Mouse (Mus musculus): ENCODE measurements at regions not wholly inside any gene's neighbourhood (a gene's known extent, or its start where the extent isn't known, plus 50 kb on each side); places are given as distances from the start of the nearest gene placed in this dataset.

- no peak for DNase-seq (ENCODE audit: low spot score in 2 of 2)
These were observed 172.4 kb downstream of the Ice1 start for GRCm38 (mm10) chr13:70464996-70465395.

- DNase-seq (ENCODE audit: low spot score in 2 of 2), result no peak
These were observed 162.7 kb downstream of the Ice1 start for GRCm38 (mm10) chr13:70474746-70475145.

- DNase-seq (ENCODE audit: low spot score in 2 of 2), result no peak
These were observed 162.1 kb downstream of the Ice1 start for GRCm38 (mm10) chr13:70475366-70475765.

- DNase-seq (ENCODE audit: low spot score in 2 of 2), result no peak
These were observed 138.1 kb downstream of the Ice1 start for GRCm38 (mm10) chr13:70499302-70499701.
